Mouse (Mus musculus): ENCODE measurements at regions not wholly inside any gene's neighbourhood (a gene's known extent, or its start where the extent isn't known, plus 50 kb on each side); places are given as distances from the start of the nearest gene placed in this dataset.

DNA sequence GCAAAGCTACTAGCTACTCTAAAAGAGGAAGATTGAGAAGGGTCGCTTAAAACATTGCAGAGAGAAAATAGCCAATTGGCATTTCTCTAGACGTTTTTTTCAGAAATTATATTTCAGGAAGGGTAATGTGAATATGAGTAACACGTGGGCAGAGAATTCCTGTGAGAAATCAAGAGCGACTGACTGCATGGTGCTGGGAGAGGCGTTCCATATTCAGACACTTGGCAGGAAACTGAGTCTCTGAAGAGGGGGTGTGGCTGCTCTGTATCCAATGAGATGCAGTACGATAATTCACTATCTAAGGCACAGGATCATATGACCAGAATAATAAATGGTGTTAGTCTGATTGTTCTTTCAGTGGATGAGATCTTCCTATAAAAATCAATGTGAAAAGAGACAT is 252.5 kb downstream of the Pcdh18 start:
- TF ChIP-seq CTCF (IDR thresholded peaks at IDR 0.05; ENCODE audit: insufficient read depth, low read length) (no peak), POLR2A (IDR thresholded peaks at IDR 0.05; ENCODE audit: borderline replicate concordance, extremely low read depth, low read depth, low read length) (no peak)

Data from lung, adult 2 months (tissue).